Mouse (Mus musculus): ENCODE measurements around the gene Pex10. TPM values are rescaled to one million over a fixed set of nuclear protein-coding genes. Genes with fewer than 3 reads are reported as not detected.
A peak's percentile ranks its signal among the peaks of the same experiment; 100 is the strongest.

Pex10 gene
- polyA plus RNA-seq, 1 experiment from 2014 or later, result 22.2 TPM

GRCm38 (mm10) chr4:155034787-155035186 is 32.0 kb upstream of the Pex10 start:
- Histone ChIP-seq H3K4me1 (peaks cover 50% of the 10 kb centered on the region), H3K27me3 (ENCODE audit: poor library complexity, severe bottlenecking) (peaks cover 89% of the 10 kb centered on the region)

GRCm38 (mm10) chr4:155040197-155040596 is 26.6 kb upstream of the Pex10 start:
- H3K4me3 ChIP-seq, result no peak overlapping the region
- peaks cover 39% of the 10 kb centered on the region for H3K4me1 ChIP-seq
- peaks cover 90% of the 10 kb centered on the region for H3K27me3 ChIP-seq (ENCODE audit: poor library complexity, severe bottlenecking)
- peak overlapping the region; percentile 68 for H3K27ac ChIP-seq
- DNase-seq (ENCODE audit: extremely low spot score, low spot score), result peak; percentile 41
- no peaks in the 10 kb centered on the region for H3K9me3 ChIP-seq
- no peaks in the 10 kb centered on the region for H3K36me3 ChIP-seq (replicated peaks)
- 14% methylated on average over 9 of the region's 9 CpGs for WGBS

More at GRCm38 (mm10) chr4:155034787-155035186, 32.0 kb upstream of the Pex10 start:
- H3K4me3 ChIP-seq, result no peak overlapping the region
- H3K27ac ChIP-seq, result no peak overlapping the region
- 69% methylated on average over 13 of the region's 13 CpGs for WGBS
- no peaks in the 10 kb centered on the region for H3K36me3 ChIP-seq (replicated peaks)
- H3K9me3 ChIP-seq, result no peaks in the 10 kb centered on the region
- DNase-seq (ENCODE audit: extremely low spot score, low spot score), result no peak

- 59% methylated on average over 6 of the region's 6 CpGs for WGBS
- Histone ChIP-seq H3K27me3 (ENCODE audit: poor library complexity, severe bottlenecking) (peaks cover 90% of the 10 kb centered on the region), H3K4me1 (peaks cover 39% of the 10 kb centered on the region), H3K4me3 (no peak overlapping the region), H3K36me3 (replicated peaks) (no peaks in the 10 kb centered on the region), H3K9me3 (no peaks in the 10 kb centered on the region), H3K27ac (peak overlapping the region; percentile 68)
- DNase-seq (ENCODE audit: extremely low spot score, low spot score), result no peak
Measured at GRCm38 (mm10) chr4:155040696-155041095, 26.1 kb upstream of the Pex10 start.

- Histone ChIP-seq H3K27me3 (ENCODE audit: poor library complexity, severe bottlenecking) (peaks cover 86% of the 10 kb centered on the region), H3K36me3 (replicated peaks) (no peaks in the 10 kb centered on the region), H3K27ac (peak overlapping the region; percentile 51), H3K9me3 (no peaks in the 10 kb centered on the region), H3K4me1 (peaks cover 35% of the 10 kb centered on the region), H3K4me3 (peak overlapping the region; percentile 57)
- no peak for DNase-seq (ENCODE audit: extremely low spot score, low spot score)
- WGBS, result 2% methylated on average over 65 of the region's 65 CpGs
Measured at GRCm38 (mm10) chr4:155042606-155043288, 24.1 kb upstream of the Pex10 start.

GRCm38 (mm10) chr4:155043289-155043625 is 23.6 kb upstream of the Pex10 start:
- Histone ChIP-seq H3K36me3 (replicated peaks) (no peaks in the 10 kb centered on the region), H3K4me1 (peaks cover 35% of the 10 kb centered on the region), H3K4me3 (peak overlapping the region; percentile 57), H3K27ac (peak overlapping the region; percentile 51), H3K27me3 (ENCODE audit: poor library complexity, severe bottlenecking) (peaks cover 80% of the 10 kb centered on the region), H3K9me3 (no peaks in the 10 kb centered on the region)
- WGBS, result 1% methylated on average over 25 of the region's 25 CpGs
- no peak for DNase-seq (ENCODE audit: extremely low spot score, low spot score)

- Histone ChIP-seq H3K27me3 (ENCODE audit: poor library complexity, severe bottlenecking) (peaks cover 58% of the 10 kb centered on the region), H3K36me3 (replicated peaks) (no peaks in the 10 kb centered on the region), H3K4me1 (peaks cover 17% of the 10 kb centered on the region), H3K9me3 (no peaks in the 10 kb centered on the region), H3K27ac (no peak overlapping the region), H3K4me3 (no peak overlapping the region)
- WGBS, result 87% methylated on average over 14 of the region's 14 CpGs
- no peak for DNase-seq (ENCODE audit: extremely low spot score, low spot score)
Measured at GRCm38 (mm10) chr4:155046636-155047035, 20.2 kb upstream of the Pex10 start.

GRCm38 (mm10) chr4:155050116-155050515 is 16.7 kb upstream of the Pex10 start:
- H3K27me3 ChIP-seq (ENCODE audit: poor library complexity, severe bottlenecking), result peaks cover 23% of the 10 kb centered on the region
- DNase-seq (ENCODE audit: extremely low spot score, low spot score), result no peak
- no peak overlapping the region for H3K27ac ChIP-seq
- H3K9me3 ChIP-seq, result no peaks in the 10 kb centered on the region
- 87% methylated on average over 7 of the region's 7 CpGs for WGBS
- H3K36me3 ChIP-seq (replicated peaks), result no peaks in the 10 kb centered on the region
- H3K4me1 ChIP-seq, result peaks cover 6% of the 10 kb centered on the region; the same call in 1 of the 2 replicates
- H3K4me3 ChIP-seq, result no peak overlapping the region

GRCm38 (mm10) chr4:155056724-155057123 is 10.1 kb upstream of the Pex10 start, which contains the start of gene Plch2:
Gene Plch2 (minus strand): TSS chr4:155056784.
- no peak within 1 kb of the TSS for H3K4me3 ChIP-seq
- H3K9me3 ChIP-seq, result no peaks in the 10 kb centered on the region
- H3K4me1 ChIP-seq, result peaks cover 48% of the 10 kb centered on the region
- peaks cover 23% of the 10 kb centered on the region; the same call in 1 of the 2 replicates for H3K27me3 ChIP-seq (ENCODE audit: poor library complexity, severe bottlenecking)
- H3K36me3 ChIP-seq (replicated peaks), result no peaks in the 10 kb centered on the region
- 68% methylated on average over 10 of the region's 10 CpGs for WGBS
- DNase-seq (ENCODE audit: extremely low spot score, low spot score), result no peak
- H3K27ac ChIP-seq, result peak within 1 kb of the TSS; percentile 51

- Histone ChIP-seq H3K9me3 (no peaks in the 10 kb centered on the region), H3K4me1 (peaks cover 52% of the 10 kb centered on the region), H3K27ac (peak overlapping the region; percentile 48; the same call in 1 of the 2 replicates), H3K4me3 (no peak overlapping the region), H3K27me3 (ENCODE audit: poor library complexity, severe bottlenecking) (peaks cover 26% of the 10 kb centered on the region; the same call in 1 of the 2 replicates), H3K36me3 (replicated peaks) (no peaks in the 10 kb centered on the region)
- DNase-seq (ENCODE audit: extremely low spot score, low spot score), result no peak
- 38% methylated on average over 10 of the region's 10 CpGs for WGBS
Measured at GRCm38 (mm10) chr4:155058325-155058724, 8.5 kb upstream of the Pex10 start.

GRCm38 (mm10) chr4:155063895-155064294 is 2.9 kb upstream of the Pex10 start:
- 0 out of 2 replicates have a peak, but pooled peaks cover 3% of the 10 kb centered on the region for H3K27me3 ChIP-seq (ENCODE audit: poor library complexity, severe bottlenecking)
- no peak for DNase-seq (ENCODE audit: extremely low spot score, low spot score)
- H3K27ac ChIP-seq, result peak overlapping the region; percentile 51
- H3K9me3 ChIP-seq, result no peaks in the 10 kb centered on the region
- 41% methylated on average over 3 of the region's 3 CpGs for WGBS
- peaks cover 60% of the 10 kb centered on the region for H3K4me1 ChIP-seq
- H3K36me3 ChIP-seq (replicated peaks), result peaks cover 13% of the 10 kb centered on the region
- no peak overlapping the region for H3K4me3 ChIP-seq

GRCm38 (mm10) chr4:155064474-155064873 is 2.3 kb upstream of the Pex10 start:
- 50% methylated on average over 2 of the region's 2 CpGs for WGBS
- Histone ChIP-seq H3K27me3 (ENCODE audit: poor library complexity, severe bottlenecking) (0 out of 2 replicates have a peak, but pooled peaks cover 3% of the 10 kb centered on the region), H3K4me1 (peaks cover 54% of the 10 kb centered on the region), H3K9me3 (no peaks in the 10 kb centered on the region), H3K27ac (peak overlapping the region; percentile 51; the same call in 1 of the 2 replicates), H3K4me3 (no peak overlapping the region), H3K36me3 (replicated peaks) (peaks cover 18% of the 10 kb centered on the region)
- DNase-seq (ENCODE audit: extremely low spot score, low spot score), result no peak

GRCm38 (mm10) chr4:155065970-155066833 is 614 bp upstream of the Pex10 start:
- 0 out of 2 replicates have a peak, but pooled peaks cover 3% of the 10 kb centered on the region for H3K27me3 ChIP-seq (ENCODE audit: poor library complexity, severe bottlenecking)
- 5% methylated on average over 15 of the region's 15 CpGs for WGBS
- H3K4me1 ChIP-seq, result peaks cover 51% of the 10 kb centered on the region
- no peaks in the 10 kb centered on the region for H3K9me3 ChIP-seq
- peak overlapping the region; percentile 87 for H3K27ac ChIP-seq
- peaks cover 36% of the 10 kb centered on the region for H3K36me3 ChIP-seq (replicated peaks)
- peak overlapping the region; percentile 72 for H3K4me3 ChIP-seq
- peak; percentile 91 for DNase-seq (ENCODE audit: extremely low spot score, low spot score)
